Comparison of ENCODE assay signal across 17 mouse cellular contexts in the genomic region with DNA sequence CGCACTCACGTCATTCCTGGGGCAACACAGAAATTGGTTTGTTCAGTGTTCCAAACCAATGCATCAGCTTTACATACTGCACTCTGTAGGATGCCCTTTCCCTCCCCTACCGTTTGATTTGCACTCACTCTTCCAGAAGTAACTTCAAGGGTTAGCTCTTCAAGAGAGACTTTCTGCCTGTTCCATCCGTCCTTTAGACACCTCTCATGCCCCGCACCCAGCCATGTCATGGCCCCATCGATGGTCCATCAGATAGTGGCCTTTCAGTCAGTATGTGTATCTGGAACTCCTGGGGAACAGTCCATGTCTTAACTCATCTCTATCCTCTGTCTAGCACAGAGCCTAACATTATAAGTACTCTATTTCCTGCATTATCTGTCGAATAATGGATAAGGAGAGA. TPM values are rescaled to one million over a fixed set of nuclear protein-coding genes. Genes with fewer than 3 reads are reported as not detected.
DNase-seq lines count a peak whose midpoint lies in the region; ATAC-seq and TF ChIP-seq lines count a peak whose summit lies in the region.
"Had no signal": no experiment of that assay in that cellular context is flagged by ENCODE, and none has a peak within 500 bp of the region (broad histone marks: within the 10 kb centered on the region; RNA-seq: fewer than 3 reads in every experiment).

No protein-coding gene starts in this region.

- H3K9me3 ChIP-seq in heart, embryonic 12.5 days (replicated peaks), result no peaks in the 10 kb centered on the region
- no peaks in the 10 kb centered on the region for H3K9me3 ChIP-seq in liver, embryonic 13.5 days (replicated peaks)
- no peaks in the 10 kb centered on the region for H3K9me3 ChIP-seq in liver, postnatal 0 days (ENCODE audit: low read length)
- H3K9me3 ChIP-seq: embryonic facial prominence, embryonic 15.5 days; forebrain, embryonic 13.5 days; heart, embryonic 15.5 days had no signal

- DNase-seq in heart, adult 11 months, result peak; percentile 70
- no peak for DNase-seq in liver, embryonic 13.5 days
- no peak for DNase-seq in liver, postnatal 0 days
- no peak for DNase-seq in layer of hippocampus, adult 11-12 months (ENCODE audit: low spot score)
- no peak for DNase-seq in thymus, postnatal 36 days
- DNase-seq: adrenal gland, adult 2 months; adrenal gland, postnatal 25 days; cerebellum, adult 2 months; forebrain, postnatal 0 days; gastrocnemius, postnatal 14 days; heart, postnatal 14 days had no signal

- H3K36me3 ChIP-seq in heart, embryonic 12.5 days, result peaks cover 93% of the 10 kb centered on the region
- H3K36me3 ChIP-seq in liver, embryonic 13.5 days, result peaks cover 89% of the 10 kb centered on the region
- H3K36me3 ChIP-seq in liver, postnatal 0 days (replicated peaks; ENCODE audit: insufficient read depth, low read length), result peaks cover 78% of the 10 kb centered on the region

- 82% methylated on average over 7 of the region's 7 CpGs for WGBS in heart, embryonic 12.5 days
- 85% methylated on average over 7 of the region's 7 CpGs for WGBS in bone marrow, adult 2 months
- WGBS in liver, embryonic 13.5 days (ENCODE audit: insufficient replicate concordance), result 79% methylated on average over 7 of the region's 7 CpGs
- 79% methylated on average over 7 of the region's 7 CpGs for WGBS in liver, postnatal 0 days (ENCODE audit: insufficient replicate concordance)

- no peak overlapping the region for H3K4me3 ChIP-seq in heart, embryonic 12.5 days
- no peak overlapping the region for H3K4me3 ChIP-seq in bone marrow, adult 2 months (replicated peaks; ENCODE audit: control insufficient read depth, low read depth, low read length)
- no peak overlapping the region for H3K4me3 ChIP-seq in liver, embryonic 13.5 days (replicated peaks)
- no peak overlapping the region for H3K4me3 ChIP-seq in liver, postnatal 0 days (ENCODE audit: low read depth, low read length)
- H3K4me3 ChIP-seq: embryonic facial prominence, embryonic 15.5 days; forebrain, embryonic 13.5 days; heart, embryonic 15.5 days had no signal

- TF ChIP-seq CTCF in bone marrow, adult 2 months (IDR thresholded peaks at IDR 0.05; ENCODE audit: control insufficient read depth, insufficient read depth, low read length), result no peak
- TF ChIP-seq CTCF in liver, postnatal 0 days (IDR thresholded peaks at IDR 0.05; ENCODE audit: low read depth), result no peak

- no peak overlapping the region for H3K9ac ChIP-seq in heart, embryonic 12.5 days
- H3K9ac ChIP-seq in liver, embryonic 13.5 days, result peak overlapping the region; percentile 68
- H3K9ac ChIP-seq in liver, postnatal 0 days (replicated peaks), result no peak overlapping the region
- H3K9ac ChIP-seq: embryonic facial prominence, embryonic 15.5 days; forebrain, embryonic 13.5 days; forebrain, postnatal 0 days; heart, embryonic 15.5 days; hindbrain, embryonic 14.5 days had no signal

- no peaks in the 10 kb centered on the region for H3K27me3 ChIP-seq in heart, embryonic 12.5 days (replicated peaks)
- H3K27me3 ChIP-seq in liver, embryonic 13.5 days, result no peaks in the 10 kb centered on the region
- H3K27me3 ChIP-seq in liver, postnatal 0 days (ENCODE audit: insufficient read depth, low read length), result no peaks in the 10 kb centered on the region
- H3K27me3 ChIP-seq: embryonic facial prominence, embryonic 15.5 days; forebrain, embryonic 13.5 days; heart, embryonic 15.5 days had no signal

- H3K4me2 ChIP-seq in heart, embryonic 12.5 days, result no peak overlapping the region
- peak overlapping the region; percentile 56; the same call in 1 of the 2 replicates for H3K4me2 ChIP-seq in liver, embryonic 13.5 days
- H3K4me2 ChIP-seq in liver, postnatal 0 days (ENCODE audit: low read depth, low read length), result peak overlapping the region; percentile 2; the same call in 1 of the 2 replicates
- H3K4me2 ChIP-seq: embryonic facial prominence, embryonic 15.5 days; forebrain, embryonic 13.5 days; heart, embryonic 15.5 days; hindbrain, embryonic 14.5 days had no signal

- no peak overlapping the region for H3K27ac ChIP-seq in heart, embryonic 12.5 days (ENCODE audit: poor library complexity, severe bottlenecking)
- peak overlapping the region; percentile 37; the same call in 1 of the 2 replicates for H3K27ac ChIP-seq in bone marrow, adult 2 months (ENCODE audit: control insufficient read depth, insufficient read depth, low read depth, low read length, poor library complexity)
- peak overlapping the region; percentile 98 for H3K27ac ChIP-seq in liver, embryonic 13.5 days
- peak overlapping the region; percentile 73 for H3K27ac ChIP-seq in liver, postnatal 0 days (ENCODE audit: low read depth)
- H3K27ac ChIP-seq: embryonic facial prominence, embryonic 15.5 days; forebrain, embryonic 13.5 days; heart, embryonic 15.5 days; hindbrain, embryonic 14.5 days had no signal

- TF ChIP-seq POLR2A in bone marrow, adult 2 months (IDR thresholded peaks at IDR 0.05; ENCODE audit: borderline replicate concordance, control insufficient read depth, low read depth, low read length), result no peak

- no peak for TF ChIP-seq EP300 in liver, postnatal 0 days (IDR thresholded peaks at IDR 0.05; ENCODE audit: low read depth)

- ATAC-seq in heart, embryonic 12.5 days (ENCODE audit: insufficient number of reproducible peaks, low FRiP score), result no peak
- ATAC-seq in liver, embryonic 13.5 days (ENCODE audit: low read depth), result 0 out of 2 replicates have a peak, but pooled peaks have one; percentile 7
- ATAC-seq in liver, postnatal 0 days, result no peak
- ATAC-seq: forebrain, embryonic 13.5 days; forebrain, postnatal 0 days had no signal

- H3K4me1 ChIP-seq in heart, embryonic 12.5 days (replicated peaks), result peaks cover 18% of the 10 kb centered on the region; the same call in 1 of the 2 replicates
- peaks cover 6% of the 10 kb centered on the region; the same call in 1 of the 2 replicates for H3K4me1 ChIP-seq in bone marrow, adult 2 months (ENCODE audit: control insufficient read depth, insufficient read depth, low read length)
- H3K4me1 ChIP-seq in liver, embryonic 13.5 days (replicated peaks), result peaks cover 80% of the 10 kb centered on the region
- peaks cover 47% of the 10 kb centered on the region for H3K4me1 ChIP-seq in liver, postnatal 0 days (ENCODE audit: insufficient read depth)
- H3K4me1 ChIP-seq: embryonic facial prominence, embryonic 15.5 days; forebrain, embryonic 13.5 days had no signal

RNA-seq across cellular contexts. Expression of gene Ube2c, which starts 7.1 kb away (rescaled TPM):
- 455 and 459 TPM in 2 replicates for polyA plus RNA-seq in heart, embryonic 12.5 days (2016; fragmentation: Nextera tagmentation; extraction: Ambion mirVana)
- polyA plus RNA-seq in bone marrow, adult 2 months (2011; ENCODE audit: insufficient read depth, insufficient read length, low replicate concordance, missing spikeins), result 261 and 459 TPM in 2 replicates
- 762 and 764 TPM in 2 replicates for polyA plus RNA-seq in liver, embryonic 13.5 days (2015; fragmentation: Nextera tagmentation; extraction: Ambion mirVana)
- 243 and 277 TPM in 2 replicates for polyA plus RNA-seq in liver, postnatal 0 days (2015; fragmentation: Nextera tagmentation; extraction: Ambion mirVana)

RNA-seq across cellular contexts. Expression of gene Dnttip1, which starts 16.8 kb away (rescaled TPM):
- polyA plus RNA-seq in heart, embryonic 12.5 days (2016; fragmentation: Nextera tagmentation; extraction: Ambion mirVana), result 62.9 and 71.0 TPM in 2 replicates
- polyA plus RNA-seq in bone marrow, adult 2 months (2011; ENCODE audit: insufficient read depth, insufficient read length, low replicate concordance, missing spikeins), result 35.3 and 47.6 TPM in 2 replicates
- polyA plus RNA-seq in liver, embryonic 13.5 days (2015; fragmentation: Nextera tagmentation; extraction: Ambion mirVana), result 47.3 and 49.8 TPM in 2 replicates
- polyA plus RNA-seq in liver, postnatal 0 days (2015; fragmentation: Nextera tagmentation; extraction: Ambion mirVana), result 33.7 and 34.2 TPM in 2 replicates

RNA-seq across cellular contexts. Expression of gene Wfdc3, which starts 16.9 kb away (rescaled TPM):
- polyA plus RNA-seq in heart, embryonic 12.5 days (2016; fragmentation: Nextera tagmentation; extraction: Ambion mirVana), result 0.32 and 0.71 TPM in 2 replicates
- 2.1 and 2.2 TPM in 2 replicates for polyA plus RNA-seq in bone marrow, adult 2 months (2011; ENCODE audit: insufficient read depth, insufficient read length, low replicate concordance, missing spikeins)
- 0.93 and 1.0 TPM in 2 replicates for polyA plus RNA-seq in liver, embryonic 13.5 days (2015; fragmentation: Nextera tagmentation; extraction: Ambion mirVana)
- 2.0 and 2.5 TPM in 2 replicates for polyA plus RNA-seq in liver, postnatal 0 days (2015; fragmentation: Nextera tagmentation; extraction: Ambion mirVana)

RNA-seq across cellular contexts. Expression of gene Tnnc2, which starts 17.2 kb away (rescaled TPM):
- 0.36 and 1.6 TPM in 2 replicates for polyA plus RNA-seq in heart, embryonic 12.5 days (2016; fragmentation: Nextera tagmentation; extraction: Ambion mirVana)
- polyA plus RNA-seq in bone marrow, adult 2 months (2011; ENCODE audit: insufficient read depth, insufficient read length, low replicate concordance, missing spikeins), result 9.6 and 12.2 TPM in 2 replicates
- 5.1 and 8.4 TPM in 2 replicates for polyA plus RNA-seq in liver, embryonic 13.5 days (2015; fragmentation: Nextera tagmentation; extraction: Ambion mirVana)
- polyA plus RNA-seq in liver, postnatal 0 days (2015; fragmentation: Nextera tagmentation; extraction: Ambion mirVana), result 6.5 and 127 TPM in 2 replicates
- polyA plus RNA-seq: adrenal gland, adult 2 months; forebrain, embryonic 13.5 days had no signal

RNA-seq across cellular contexts. Expression of gene Snx21, which starts 23.0 kb away (rescaled TPM):
- polyA plus RNA-seq in heart, embryonic 12.5 days (2016; fragmentation: Nextera tagmentation; extraction: Ambion mirVana), result 30.8 and 31.7 TPM in 2 replicates
- 2.3 and 5.8 TPM in 2 replicates for polyA plus RNA-seq in bone marrow, adult 2 months (2011; ENCODE audit: insufficient read depth, insufficient read length, low replicate concordance, missing spikeins)
- 4.1 TPM in 2 replicates for polyA plus RNA-seq in liver, embryonic 13.5 days (2015; fragmentation: Nextera tagmentation; extraction: Ambion mirVana)
- polyA plus RNA-seq in liver, postnatal 0 days (2015; fragmentation: Nextera tagmentation; extraction: Ambion mirVana), result 6.1 and 7.4 TPM in 2 replicates
